Mouse (Mus musculus) naive thymus-derived CD4-positive, alpha-beta T cell, adult 2 months (primary cell): Measurements from ENCODE around the gene Prrt2.
A peak's percentile ranks its signal among the peaks of the same experiment; 100 is the strongest.

Experiments used
- DNase-seq: peaks from one replicate; pipeline ENCODE4 v3.0.0-alpha.2; 2011; ENCODE audit warnings: low read depth

Gene Prrt2

DNA sequence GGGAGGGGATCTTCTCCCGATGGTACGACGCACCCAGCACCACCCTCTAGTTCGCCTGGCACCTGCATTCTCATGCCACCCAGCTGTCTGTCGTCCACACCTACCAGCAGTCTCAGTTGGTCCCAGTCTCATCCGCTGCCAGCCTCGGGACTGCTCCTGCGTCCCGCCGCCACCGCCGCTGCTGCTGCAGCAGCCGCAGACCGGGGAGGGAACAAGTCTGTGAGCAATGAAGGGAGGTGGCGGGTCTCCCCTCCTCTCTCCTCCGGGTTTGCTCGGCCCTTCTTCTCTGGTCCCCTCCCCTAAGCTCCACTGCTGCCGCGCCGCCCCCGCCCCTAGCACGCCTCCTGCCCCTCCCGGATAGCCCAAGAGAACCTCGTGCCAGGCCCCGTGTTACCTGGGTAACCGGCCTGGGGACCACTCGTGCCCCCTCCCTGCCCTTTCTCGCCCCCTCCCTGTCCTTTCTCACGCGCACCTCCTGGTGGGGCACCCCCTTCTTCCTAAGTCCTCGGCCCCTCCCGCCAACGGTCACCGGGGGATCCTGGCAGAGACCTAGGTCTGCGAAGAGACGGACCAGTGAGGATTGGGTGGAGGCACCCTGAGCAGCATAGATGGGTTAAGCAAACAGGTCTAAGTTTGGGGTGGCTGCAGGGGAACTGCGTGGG is at the start of gene Prrt2, which contains the start of gene Gm42742:
Prrt2 (minus strand) TSS at position 311 of the 662 bp plus-strand sequence.
Gm42742 (minus strand) TSS at position 197 of the 662 bp plus-strand sequence.
- DNase-seq, result peak; percentile 72

DNA sequence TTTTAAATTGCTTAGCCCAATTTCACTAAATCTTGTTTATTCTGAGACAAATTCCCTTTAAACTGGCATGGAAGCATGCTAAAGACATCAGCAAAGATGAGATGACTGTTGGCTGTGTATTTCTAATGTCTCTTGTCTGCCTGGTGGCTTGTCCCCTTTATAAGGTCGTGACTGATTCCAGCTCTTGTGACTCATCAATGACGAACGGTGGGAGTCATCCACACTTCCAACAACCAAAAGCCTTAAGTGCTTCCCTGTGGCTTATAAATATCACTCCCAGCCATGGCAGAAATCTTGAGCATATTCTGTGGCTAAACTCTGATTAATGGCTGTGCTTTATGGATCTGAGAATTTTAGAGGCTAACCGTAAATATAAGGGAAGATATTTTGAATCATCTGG is 45.3 kb upstream of the Prrt2 start:
- DNase-seq, result no peak

DNA sequence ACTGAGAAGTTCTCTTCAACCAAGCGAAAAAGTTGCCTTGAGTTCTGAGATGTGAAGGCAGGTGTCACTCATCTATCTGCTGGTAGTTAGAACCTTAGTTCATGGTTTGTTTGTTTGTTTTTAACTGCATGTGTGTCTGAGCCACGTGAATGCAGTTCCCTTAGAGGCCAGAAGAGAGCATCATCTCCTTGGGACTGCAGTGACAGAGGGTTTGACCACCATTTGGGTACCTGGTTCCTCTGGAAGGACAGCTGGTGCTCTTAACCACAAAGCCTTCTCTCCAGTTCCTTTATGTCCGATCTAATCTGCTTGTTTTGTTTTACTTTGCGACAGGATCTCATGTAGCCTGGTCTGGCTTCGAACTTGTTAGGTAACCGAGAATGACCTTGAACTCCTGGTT is 44.5 kb upstream of the Prrt2 start:
- no peak for DNase-seq

DNA sequence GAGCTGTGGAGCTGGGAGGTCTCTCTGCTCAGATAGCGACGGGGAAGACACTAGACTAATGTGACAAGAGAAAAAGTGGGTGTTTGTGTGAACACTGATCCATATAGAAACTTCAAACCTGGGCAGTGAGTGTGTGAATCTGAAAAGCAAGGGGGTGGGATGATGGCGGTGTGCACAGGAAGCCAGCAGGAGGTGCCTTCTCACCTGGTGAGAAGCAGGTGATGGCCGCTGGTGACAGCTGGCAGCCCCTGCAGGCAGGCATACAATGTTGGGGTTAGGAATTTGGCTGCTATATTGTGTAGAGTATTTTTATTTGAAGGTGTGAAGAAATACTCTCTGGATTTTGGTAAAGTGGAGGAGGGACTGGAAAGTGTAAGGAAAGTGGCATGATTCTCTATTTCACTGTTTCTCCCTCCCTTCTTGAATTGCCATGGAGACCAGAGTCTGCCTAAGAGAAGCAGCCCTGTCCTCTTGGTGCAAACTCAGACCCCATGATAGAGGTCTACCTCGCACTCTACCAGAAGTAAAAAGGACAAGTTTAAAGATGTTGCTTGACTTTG is 34.1 kb upstream of the Prrt2 start:
- DNase-seq, result peak; percentile 50

DNA sequence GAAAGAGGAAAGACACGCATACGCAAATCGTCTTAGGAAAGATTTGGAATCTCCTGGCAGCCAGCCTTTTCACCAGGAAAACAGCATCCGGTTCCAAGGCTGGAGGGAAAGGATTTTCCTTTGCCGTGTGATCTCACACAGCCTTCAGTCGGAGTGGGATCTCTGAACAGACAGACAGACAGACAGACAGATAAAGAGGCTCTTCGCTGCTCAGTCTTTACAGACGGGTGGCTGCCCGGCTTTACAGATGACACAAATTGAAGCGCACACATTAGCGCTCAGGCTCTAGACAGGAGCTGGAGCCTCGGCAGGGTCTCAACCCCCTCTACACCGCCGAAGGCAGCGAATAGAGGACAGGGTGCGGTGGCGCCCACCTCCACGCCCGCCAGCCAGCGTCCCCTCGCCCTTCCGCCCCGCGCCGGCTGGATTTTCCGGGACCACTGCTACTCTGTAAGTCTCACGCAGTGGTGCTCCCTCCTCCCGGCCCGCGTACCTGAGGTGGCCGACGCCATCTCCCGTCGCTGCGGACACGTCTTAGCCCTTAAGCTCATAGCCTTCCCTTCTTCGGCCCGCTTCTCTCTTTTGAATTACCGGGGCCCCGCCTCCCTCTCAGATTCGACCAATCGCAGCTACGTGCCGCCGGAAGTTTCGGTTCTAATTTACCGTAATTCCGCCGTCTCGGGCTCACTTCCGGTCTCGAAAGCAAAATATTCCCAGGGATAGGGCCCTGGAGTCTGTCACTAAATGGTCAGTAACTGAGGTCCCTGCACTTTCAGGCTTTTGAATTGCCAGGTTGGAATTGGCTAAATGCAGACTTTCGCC is 21.1 kb upstream of the Prrt2 start, which contains the start of gene Kif22:
Kif22 (minus strand) TSS at position 621 of the 822 bp plus-strand sequence.
- peak; percentile 89 for DNase-seq

DNA sequence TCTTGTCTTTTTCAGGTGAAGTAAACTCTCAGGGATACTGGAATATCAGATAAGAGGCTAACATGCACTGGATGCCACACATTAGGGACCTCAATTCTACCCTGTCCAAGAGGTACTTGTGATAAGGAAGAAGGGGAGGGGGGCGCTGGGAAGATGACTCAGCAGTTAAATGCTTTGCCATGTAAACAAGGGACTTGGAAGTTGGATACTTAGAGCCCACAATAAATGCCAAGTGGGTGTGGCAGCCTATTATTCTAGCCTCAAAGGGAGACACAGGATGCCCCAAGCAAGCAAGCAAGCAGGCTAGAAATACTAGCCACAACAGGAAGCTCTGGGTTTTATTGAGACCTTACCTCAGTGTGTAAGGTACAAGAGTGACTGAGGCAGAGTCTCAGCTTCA is 10.2 kb upstream of the Prrt2 start:
- DNase-seq, result peak; percentile 63

DNA sequence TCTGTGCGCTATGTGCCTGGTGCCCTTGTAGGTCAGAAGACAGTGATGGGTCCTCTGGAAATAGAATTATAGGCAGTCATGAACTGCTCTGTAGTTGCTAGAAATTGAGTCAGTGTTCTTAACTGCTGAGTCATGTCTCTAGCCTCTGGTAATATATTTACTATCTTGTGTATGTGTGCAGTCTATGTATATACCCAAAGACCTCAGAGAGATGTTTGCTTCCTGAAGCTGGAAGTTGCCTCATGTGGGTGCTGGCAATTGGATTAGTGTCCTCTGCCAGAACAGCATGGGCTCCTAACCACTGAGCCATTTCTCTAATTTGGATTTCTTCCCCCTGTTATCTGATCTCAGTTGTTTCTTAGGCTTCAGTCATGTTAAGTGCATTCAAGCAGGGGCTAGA is 9.2 kb upstream of the Prrt2 start:
- no peak for DNase-seq

DNA sequence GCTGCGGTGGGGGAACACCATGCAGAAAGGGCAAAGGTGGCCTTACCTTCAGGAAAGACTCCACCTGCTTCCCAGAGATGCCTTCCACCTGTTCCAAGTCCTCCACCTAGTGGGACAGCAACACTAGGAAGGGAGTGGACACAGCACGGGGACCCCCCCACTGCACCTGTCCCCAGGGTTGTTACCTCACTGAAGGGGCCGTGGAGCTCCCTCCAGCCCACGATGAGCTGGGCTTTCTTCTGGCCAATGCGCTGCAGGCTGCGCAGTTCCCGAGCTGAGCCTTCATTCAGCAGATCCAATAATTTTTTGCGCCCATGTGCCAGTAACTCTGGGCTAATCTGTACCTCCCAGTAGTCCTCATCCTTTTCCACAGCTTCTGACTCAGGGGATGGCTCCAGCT is 6.9 kb upstream of the Prrt2 start:
- DNase-seq, result no peak

DNA sequence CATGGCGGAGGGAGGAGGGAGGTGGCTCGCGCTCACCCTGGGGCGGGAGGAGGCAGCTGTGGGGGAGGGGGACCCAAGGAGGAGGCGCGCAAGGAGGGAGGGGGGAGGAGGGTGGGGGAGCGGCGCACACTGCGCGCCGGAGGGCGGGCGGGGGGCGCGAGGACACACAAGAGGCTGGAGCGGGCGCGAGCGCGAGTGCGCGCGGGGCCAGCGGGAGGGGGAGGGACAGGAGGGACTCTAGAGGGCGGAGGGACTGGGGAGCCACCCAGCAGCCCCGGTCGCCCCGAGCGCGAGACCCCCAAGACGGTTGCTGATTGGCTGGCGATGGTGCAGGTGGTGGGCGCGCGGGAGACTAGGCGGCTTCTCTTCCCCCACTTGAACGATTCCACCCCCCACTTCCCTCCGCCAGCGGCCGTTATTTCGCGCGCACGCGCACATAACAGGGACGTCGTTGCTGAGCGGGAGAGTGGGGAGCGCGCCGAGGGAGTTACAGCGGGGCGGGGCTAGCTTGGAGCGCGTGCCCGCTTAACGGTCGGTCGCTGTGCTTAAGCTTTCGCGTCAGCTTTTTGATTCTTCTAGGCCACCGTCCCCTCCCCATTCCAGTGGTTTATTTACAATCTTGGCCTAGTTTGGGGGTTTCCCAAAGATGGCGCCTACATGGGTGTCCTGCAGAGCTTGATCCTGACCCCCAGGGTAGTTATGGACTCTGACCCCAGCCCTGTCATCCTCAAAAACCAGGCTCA is 6.1 kb upstream of the Prrt2 start, which contains the start of gene Maz:
Maz (minus strand) TSS at position 54 of the 743 bp plus-strand sequence.
- peak; percentile 99 for DNase-seq

DNA sequence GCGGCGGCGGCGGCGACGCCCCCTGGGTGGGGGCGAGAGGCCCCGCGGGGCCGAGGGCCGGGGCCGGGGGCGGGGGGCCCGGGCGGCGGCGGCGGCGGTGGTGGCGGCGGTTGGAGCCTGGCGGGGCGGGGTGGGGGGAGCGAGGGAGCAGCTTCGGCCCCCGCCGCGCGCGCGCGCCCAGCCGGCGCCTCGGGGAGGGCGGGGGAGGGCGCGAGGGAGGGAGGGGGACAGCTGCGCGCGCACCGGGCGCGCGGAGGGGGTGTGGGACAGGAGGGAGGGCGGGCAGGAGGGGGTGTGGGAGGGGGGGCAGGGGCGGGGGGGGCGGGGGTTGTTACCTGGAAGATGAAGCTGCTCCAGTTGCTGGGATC is 5.6 kb upstream of the Prrt2 start:
- DNase-seq, result no peak

DNA sequence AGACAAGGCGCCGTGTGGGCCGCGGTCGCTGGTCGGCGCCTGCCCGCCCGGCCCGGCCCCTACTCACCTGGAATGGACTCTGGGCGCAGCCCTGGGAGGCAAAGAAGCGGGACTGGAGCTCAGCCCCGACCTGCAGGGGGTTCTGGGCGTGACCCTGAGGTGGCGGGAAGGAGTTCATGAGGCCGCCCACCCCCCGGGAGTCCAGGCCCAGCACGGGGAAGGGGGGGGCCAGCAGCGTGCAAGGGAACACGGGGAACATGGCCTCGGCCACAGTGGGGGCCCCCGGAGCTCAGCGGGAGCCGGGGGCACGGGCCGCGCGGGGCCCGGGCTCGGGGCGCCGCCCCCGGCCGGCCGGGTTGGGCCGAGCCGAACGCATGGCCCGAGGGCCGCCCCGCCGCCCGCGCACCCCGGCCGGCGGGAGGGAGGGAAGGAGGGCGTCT is 5.2 kb upstream of the Prrt2 start:
- DNase-seq, result peak; percentile 76

DNA sequence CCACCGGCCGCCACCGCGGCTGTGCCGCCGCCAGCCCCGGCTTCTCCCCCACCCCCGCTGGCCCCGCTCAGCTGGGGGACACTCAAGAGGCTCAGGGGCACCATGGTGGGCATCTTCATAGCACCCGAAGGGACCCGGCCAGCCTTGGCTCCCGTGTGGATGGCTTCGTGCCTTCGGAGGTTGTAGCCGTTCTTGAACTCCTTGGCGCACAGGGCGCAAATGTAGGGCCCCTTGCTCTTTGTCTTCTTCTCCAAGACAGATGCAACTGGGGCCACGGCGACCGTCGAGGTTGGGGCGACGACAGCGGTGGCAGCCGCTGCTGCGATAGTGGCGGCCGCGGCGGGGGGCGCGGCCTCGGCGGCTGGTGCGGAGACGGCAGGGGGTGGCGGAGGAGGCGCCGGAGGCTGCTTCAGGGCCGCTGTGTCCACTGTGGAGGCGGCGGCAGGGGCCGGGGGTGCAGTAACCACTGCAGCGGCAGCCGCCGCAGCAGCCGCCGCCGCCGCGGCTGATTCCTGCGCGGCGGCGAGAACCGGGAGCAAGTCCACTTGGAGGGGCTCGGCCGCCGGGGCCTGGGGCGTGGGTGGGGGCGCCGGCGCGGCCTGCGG is 4.6 kb upstream of the Prrt2 start:
- peak; percentile 73 for DNase-seq

DNA sequence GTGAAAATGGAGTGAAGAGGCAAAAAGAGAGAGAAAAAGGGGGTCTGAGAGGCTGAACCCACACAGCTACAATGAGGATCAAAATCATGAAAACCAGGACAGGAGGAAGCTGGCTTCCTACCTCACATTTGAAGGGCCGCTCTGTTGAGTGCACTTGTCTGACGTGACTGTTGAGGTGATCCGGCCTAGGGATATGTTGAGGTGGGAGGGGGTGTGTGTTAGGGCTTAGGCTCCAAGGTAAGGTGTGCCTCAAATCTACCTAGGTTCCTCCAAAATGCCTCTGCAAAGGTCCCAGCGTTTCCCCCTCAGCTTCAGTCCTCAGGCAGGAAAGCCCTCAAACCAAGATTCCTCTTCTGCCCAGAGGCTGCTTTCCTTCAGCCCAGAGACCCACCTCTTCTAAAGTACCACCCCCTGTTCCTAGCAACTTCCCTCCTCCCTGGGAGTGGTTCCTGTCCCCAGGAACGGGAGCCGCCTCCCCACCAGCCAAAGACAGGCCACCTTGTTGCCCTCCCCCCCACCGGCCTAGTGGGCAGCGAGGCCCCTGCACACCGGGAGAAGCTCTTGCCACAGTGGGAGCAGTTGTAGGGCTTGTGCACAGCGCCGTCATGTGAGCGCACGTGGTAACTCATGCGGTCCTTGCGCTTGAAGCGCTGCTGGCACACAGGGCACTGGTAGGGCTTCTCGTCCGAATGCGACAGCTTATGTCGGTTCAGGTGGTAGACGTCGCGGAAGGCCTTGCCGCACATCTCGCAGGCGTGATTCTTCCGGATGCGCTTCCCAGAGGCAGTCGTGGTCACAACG is 3.9 kb upstream of the Prrt2 start:
- DNase-seq, result peak; percentile 87

DNA sequence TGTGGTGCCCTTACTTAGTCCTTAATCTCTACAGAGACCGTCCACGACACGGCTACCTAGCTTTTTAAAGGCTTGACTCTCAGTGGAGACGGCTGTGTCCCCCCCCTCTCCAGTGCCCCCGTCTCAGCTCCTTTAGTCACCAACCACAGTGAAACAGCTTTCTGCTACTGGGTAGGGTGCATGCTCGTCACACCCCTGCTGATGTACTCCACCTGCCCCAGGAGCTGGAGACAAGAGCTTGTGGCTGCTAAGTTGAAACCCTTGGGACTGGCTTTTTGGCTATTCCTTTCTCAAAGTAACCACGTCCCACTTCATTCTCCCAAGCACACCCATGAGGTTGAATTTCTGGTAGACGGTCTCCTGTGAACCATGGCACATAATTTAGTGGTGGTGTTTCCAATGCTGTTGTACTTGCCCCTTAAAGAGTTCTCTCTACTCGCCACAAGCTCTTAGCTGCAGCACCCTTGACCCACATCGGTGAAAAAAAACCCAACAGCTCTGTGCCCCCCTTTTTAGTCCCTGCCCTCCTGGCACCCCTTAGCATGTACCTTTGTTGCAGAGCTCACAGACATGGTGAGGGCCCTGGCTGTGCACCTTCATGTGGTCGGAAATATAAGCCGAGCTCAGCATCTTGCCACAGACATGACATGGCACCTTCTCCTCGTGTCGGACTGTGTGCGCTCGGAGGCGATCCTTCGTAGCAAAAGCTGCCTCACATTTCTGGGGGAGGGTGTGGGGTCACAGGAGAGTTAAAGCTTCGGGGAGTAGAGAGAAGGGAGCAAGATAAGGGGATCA is 3.1 kb upstream of the Prrt2 start:
- DNase-seq, result peak; percentile 75

DNA sequence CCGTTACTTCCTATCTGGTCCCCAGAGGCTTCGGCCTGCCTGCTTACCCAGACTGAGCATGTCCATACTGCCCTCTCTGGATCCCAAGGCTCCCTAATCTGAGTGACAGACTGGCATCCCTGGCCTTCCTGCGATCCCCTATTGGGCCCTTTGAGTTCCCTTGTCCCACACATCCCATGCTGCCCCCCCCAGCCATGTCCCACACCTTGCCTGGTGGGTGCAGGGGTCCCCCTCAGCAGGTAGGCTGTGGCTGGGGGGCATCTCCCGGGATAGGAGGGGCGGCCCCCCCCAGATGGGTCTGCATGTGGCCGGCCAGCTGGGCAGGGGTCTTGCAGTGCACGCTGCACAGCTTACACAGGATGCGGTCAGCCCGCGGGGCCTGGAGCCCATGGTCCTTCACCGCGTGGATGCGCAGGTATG is 2.3 kb upstream of the Prrt2 start:
- DNase-seq, result no peak

DNA sequence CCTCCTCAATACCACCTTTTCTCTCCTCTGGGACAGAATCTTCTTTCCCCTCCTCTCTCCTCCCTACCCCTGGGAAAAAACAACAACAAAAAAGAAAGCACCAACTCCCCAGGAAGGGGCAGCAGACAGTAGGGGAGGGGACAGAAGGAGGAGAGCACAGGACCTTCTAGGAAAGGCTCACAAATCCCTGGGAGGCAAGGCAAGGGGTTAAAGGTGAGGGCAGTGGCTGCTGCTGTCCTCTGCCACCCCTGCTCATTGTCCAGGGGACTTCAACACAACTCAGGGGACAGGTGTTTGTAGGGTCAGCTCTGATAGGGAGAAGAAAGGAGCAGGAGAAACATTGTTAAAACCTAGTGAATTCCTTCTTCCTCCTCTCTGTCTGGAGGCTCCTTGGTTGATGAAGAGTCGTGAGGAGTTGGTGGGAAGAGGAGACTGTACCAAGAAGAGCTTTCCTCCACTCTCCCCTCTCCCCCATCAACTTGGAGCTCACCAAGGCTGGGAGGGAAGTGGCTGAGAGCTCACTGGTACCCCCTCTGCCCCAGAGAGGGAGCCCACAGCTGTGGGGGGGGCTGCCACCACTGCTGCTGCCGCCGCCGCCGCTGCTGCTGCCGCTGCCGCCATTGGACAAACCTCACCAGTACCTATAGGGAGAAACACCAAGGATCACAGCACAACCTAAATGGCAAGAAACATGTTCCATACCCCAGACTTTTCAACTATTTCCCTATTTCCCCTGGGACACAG is 1.7 kb upstream of the Prrt2 start:
- no peak for DNase-seq

DNA sequence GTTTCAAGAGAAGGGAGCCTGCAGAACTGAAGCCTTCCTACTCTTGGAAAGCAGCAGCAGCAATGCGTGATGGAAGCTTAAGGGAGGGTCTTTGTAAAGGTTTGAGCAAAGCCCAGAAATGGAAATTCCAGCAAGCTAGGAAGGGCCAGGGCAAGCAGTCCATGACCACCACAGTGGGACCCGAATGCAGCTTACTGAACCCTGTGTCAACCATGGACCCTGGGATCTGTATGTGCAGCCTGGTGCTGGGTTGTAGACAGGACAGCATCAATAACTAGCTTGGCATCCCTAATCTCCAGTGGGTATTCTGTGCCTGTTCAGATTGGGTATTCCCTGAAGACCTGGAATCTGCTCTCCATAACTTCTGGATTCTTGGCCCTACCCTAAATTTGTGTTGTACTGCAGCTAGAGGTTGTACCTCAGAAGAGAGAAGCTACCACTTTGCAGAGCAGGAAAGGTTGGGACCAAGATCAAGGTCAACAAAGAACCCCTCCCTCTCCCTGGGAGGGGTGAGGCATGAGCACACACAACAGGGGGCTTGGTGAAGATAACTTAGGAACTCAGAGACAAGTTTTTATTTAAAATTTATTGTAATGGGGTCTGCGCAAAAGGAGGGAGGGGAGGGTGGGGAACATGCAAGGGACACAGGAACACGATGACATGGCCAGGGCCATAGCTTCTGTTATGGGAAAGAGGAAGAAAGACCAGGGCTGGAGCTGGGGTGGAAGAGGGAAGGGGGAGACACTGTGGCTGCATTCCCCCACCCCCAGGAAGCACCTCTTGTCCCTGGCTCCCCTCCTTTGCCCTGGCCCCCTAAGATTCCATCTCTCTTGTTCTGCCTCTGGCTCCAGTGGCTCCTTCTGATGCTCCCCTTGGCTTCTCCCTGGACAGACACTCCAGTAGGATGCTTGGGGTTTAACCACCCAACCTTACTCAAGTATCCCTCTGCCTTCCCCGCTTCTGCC is 834 bp upstream of the Prrt2 start:
- no peak for DNase-seq

DNA sequence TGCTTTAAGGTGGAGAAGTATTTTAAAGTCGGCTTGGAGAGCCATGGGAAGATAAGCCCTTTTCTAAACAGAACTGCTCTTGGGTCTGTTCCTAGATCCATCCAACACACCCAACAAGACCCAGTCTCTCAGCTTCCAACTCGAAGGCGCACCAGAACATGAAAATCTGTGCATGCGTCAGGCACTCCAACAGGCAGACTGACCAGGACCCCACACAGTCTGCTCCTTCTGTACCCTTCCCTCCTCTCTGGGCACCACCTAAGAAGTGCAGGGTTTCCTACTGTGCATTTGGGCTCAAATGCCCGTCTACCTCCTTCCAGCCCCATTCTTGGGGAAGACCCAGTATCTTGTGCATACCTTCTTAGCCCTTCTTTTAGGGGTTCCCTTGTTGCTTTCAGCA is 520 bp downstream of the Prrt2 start:
- DNase-seq, result no peak
